Mouse (Mus musculus) kidney, adult 2 months (tissue): ENCODE results near the gene Usp48.

Experiments used
- CTCF ChIP-seq: fragments of 200-500 bp; conservative IDR thresholded peaks from 2 replicates; pipeline ENCODE4 v1.5.1; 2011; ENCODE audit warnings: low read depth, mild to moderate bottlenecking, control low read depth, low read length, moderate library complexity, mixed read lengths; ENCODE audit not compliant: insufficient read depth, insufficient read length
- POLR2A ChIP-seq: fragments of 200-500 bp; IDR thresholded peaks from one replicate; pipeline ENCODE4 v1.6.1; 2011; ENCODE audit warnings: low read depth, low read length, control low read depth

DNA sequence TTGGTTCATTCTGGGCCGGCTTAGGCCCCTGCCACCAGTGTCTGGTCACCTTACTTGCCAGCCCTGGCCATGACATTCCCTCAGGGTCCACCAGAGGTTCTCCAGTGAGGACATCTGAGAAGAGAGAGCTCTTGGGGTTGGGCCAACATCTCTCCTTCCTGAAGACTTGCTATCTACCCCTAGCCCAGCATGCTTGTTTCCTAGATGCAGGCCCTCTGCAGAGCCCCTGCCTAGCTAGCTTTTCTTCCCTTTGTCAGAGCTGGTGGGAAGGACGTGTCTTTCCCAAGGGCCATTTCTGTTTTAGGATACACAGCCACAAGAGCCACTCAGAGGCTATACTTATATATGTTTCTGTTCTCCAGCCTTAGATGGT lies 67.5 kb downstream of the Usp48 start:
- TF ChIP-seq CTCF (no peak), POLR2A (no peak)
